Mouse (Mus musculus) fibroblast of lung, adult 2 months (primary cell): Measurements from ENCODE around the gene Pcgf1.

Experiments used
- DNase-seq: peaks from one replicate; pipeline ENCODE4 v3.0.0-alpha.2; 2011; ENCODE audit warnings: low read depth

The Pcgf1 gene

GRCm38 (mm10) chr6:83122961-83123360, 45.3 kb downstream of the Pcgf1 start:
- DNase-seq: no peak

- DNase-seq: peak; percentile 81
Observed at GRCm38 (mm10) chr6:83124851-83125312, 47.2 kb downstream of the Pcgf1 start.

GRCm38 (mm10) chr6:83125331-83125730, 47.7 kb downstream of the Pcgf1 start, which contains the start of gene Ino80b:
TSS of gene Ino80b (minus strand) at chr6:83125431.
- no peak for DNase-seq

GRCm38 (mm10) chr6:83127419-83127818, 49.8 kb downstream of the Pcgf1 start:
- no peak for DNase-seq
